Mouse (Mus musculus): ENCODE results near the gene Creb1.
"Not testable (repeated sequence)": the region's sequence is repeated elsewhere in the genome, so short reads cannot be mapped to it uniquely, and the experiment has no call there.

The Creb1 gene

GRCm38 (mm10) chr1:64533471-64534443, 1.3 kb downstream of the Creb1 start:
- in situ Hi-C loops (cut with MboI; ENCODE audit: low pct_unique_long_range_greater_than_20kb in 1 of 2, low sequenced_read_pairs in 2 of 2, unreplicated experiment in 1 of 2), result no loop called here

- in situ Hi-C loops (cut with MboI; ENCODE audit: low pct_unique_long_range_greater_than_20kb in 1 of 2, low sequenced_read_pairs in 2 of 2, unreplicated experiment in 1 of 2), result no loop called here
Observed at GRCm38 (mm10) chr1:64538837-64539367, 6.5 kb downstream of the Creb1 start.

GRCm38 (mm10) chr1:64543750-64544149, 11.3 kb downstream of the Creb1 start:
- in situ Hi-C loops (cut with MboI; ENCODE audit: low pct_unique_long_range_greater_than_20kb in 1 of 2, low sequenced_read_pairs in 2 of 2, unreplicated experiment in 1 of 2), result no loop called here

GRCm38 (mm10) chr1:64546070-64546469, 13.6 kb downstream of the Creb1 start:
- in situ Hi-C loops (cut with MboI; ENCODE audit: low pct_unique_long_range_greater_than_20kb in 1 of 2, low sequenced_read_pairs in 2 of 2, unreplicated experiment in 1 of 2), result no loop called here

- in situ Hi-C loops (cut with MboI; ENCODE audit: low pct_unique_long_range_greater_than_20kb in 1 of 2, low sequenced_read_pairs in 2 of 2, unreplicated experiment in 1 of 2), result no loop called here
Observed at GRCm38 (mm10) chr1:64549380-64549779, 16.9 kb downstream of the Creb1 start.

GRCm38 (mm10) chr1:64551908-64552307, 19.5 kb downstream of the Creb1 start:
- in situ Hi-C loops (cut with MboI; ENCODE audit: low pct_unique_long_range_greater_than_20kb in 1 of 2, low sequenced_read_pairs in 2 of 2, unreplicated experiment in 1 of 2), result no loop called here

GRCm38 (mm10) chr1:64560105-64560504, 27.7 kb downstream of the Creb1 start:
- in situ Hi-C loops (cut with MboI; ENCODE audit: low pct_unique_long_range_greater_than_20kb in 1 of 2, low sequenced_read_pairs in 2 of 2, unreplicated experiment in 1 of 2), result no loop called here

- in situ Hi-C loops (cut with MboI; ENCODE audit: low pct_unique_long_range_greater_than_20kb in 1 of 2, low sequenced_read_pairs in 2 of 2, unreplicated experiment in 1 of 2), result no loop called here
Observed at GRCm38 (mm10) chr1:64568206-64568605, 35.8 kb downstream of the Creb1 start.

- in situ Hi-C loops (cut with MboI; ENCODE audit: low pct_unique_long_range_greater_than_20kb in 1 of 2, low sequenced_read_pairs in 2 of 2, unreplicated experiment in 1 of 2), result no loop called here
Observed at GRCm38 (mm10) chr1:64576022-64576421, 43.6 kb downstream of the Creb1 start.

GRCm38 (mm10) chr1:64576732-64577131, 44.3 kb downstream of the Creb1 start:
- in situ Hi-C loops (cut with MboI; ENCODE audit: low pct_unique_long_range_greater_than_20kb in 1 of 2, low sequenced_read_pairs in 2 of 2, unreplicated experiment in 1 of 2), result no loop called here

- in situ Hi-C loops (cut with MboI; ENCODE audit: low pct_unique_long_range_greater_than_20kb in 1 of 2, low sequenced_read_pairs in 2 of 2, unreplicated experiment in 1 of 2), result not testable (repeated sequence)
Observed at GRCm38 (mm10) chr1:64577911-64578310, 45.5 kb downstream of the Creb1 start.

GRCm38 (mm10) chr1:64578801-64579200, 46.4 kb downstream of the Creb1 start:
- in situ Hi-C loops (cut with MboI; ENCODE audit: low pct_unique_long_range_greater_than_20kb in 1 of 2, low sequenced_read_pairs in 2 of 2, unreplicated experiment in 1 of 2), result no loop called here

- in situ Hi-C loops (cut with MboI; ENCODE audit: low pct_unique_long_range_greater_than_20kb in 1 of 2, low sequenced_read_pairs in 2 of 2, unreplicated experiment in 1 of 2), result no loop called here
Observed at GRCm38 (mm10) chr1:64598926-64599325, 66.5 kb downstream of the Creb1 start.

- in situ Hi-C loops (cut with MboI; ENCODE audit: low pct_unique_long_range_greater_than_20kb in 1 of 2, low sequenced_read_pairs in 2 of 2, unreplicated experiment in 1 of 2), result no loop called here
Observed at GRCm38 (mm10) chr1:64600413-64601077, 68.1 kb downstream of the Creb1 start.

GRCm38 (mm10) chr1:64601242-64601842, 68.9 kb downstream of the Creb1 start:
- in situ Hi-C loops (cut with MboI; ENCODE audit: low pct_unique_long_range_greater_than_20kb in 1 of 2, low sequenced_read_pairs in 2 of 2, unreplicated experiment in 1 of 2), result no loop called here

- in situ Hi-C loops (cut with MboI; ENCODE audit: low pct_unique_long_range_greater_than_20kb in 1 of 2, low sequenced_read_pairs in 2 of 2, unreplicated experiment in 1 of 2), result no loop called here
Observed at GRCm38 (mm10) chr1:64603381-64603780, 70.9 kb downstream of the Creb1 start.

- in situ Hi-C loops (cut with MboI; ENCODE audit: low pct_unique_long_range_greater_than_20kb in 1 of 2, low sequenced_read_pairs in 2 of 2, unreplicated experiment in 1 of 2), result no loop called here
Observed at GRCm38 (mm10) chr1:64609145-64609544, 76.7 kb downstream of the Creb1 start.

GRCm38 (mm10) chr1:64609976-64610375, 77.5 kb downstream of the Creb1 start:
- in situ Hi-C loops (cut with MboI; ENCODE audit: low pct_unique_long_range_greater_than_20kb in 1 of 2, low sequenced_read_pairs in 2 of 2, unreplicated experiment in 1 of 2), result no loop called here

GRCm38 (mm10) chr1:64614311-64614710, 81.9 kb downstream of the Creb1 start:
- in situ Hi-C loops (cut with MboI; ENCODE audit: low pct_unique_long_range_greater_than_20kb in 1 of 2, low sequenced_read_pairs in 2 of 2, unreplicated experiment in 1 of 2), result no loop called here

Measured in mouse embryonic stem cell (cell line).